In genomic region chr2:93786175-93786574, GRCm38 (mm10) we compare ENCODE assay signal across 9 mouse cellular contexts. TPM values are rescaled to one million over a fixed set of nuclear protein-coding genes. Genes with fewer than 3 reads are reported as not detected.
DNase-seq lines count a peak whose midpoint lies in the region; ATAC-seq and TF ChIP-seq lines count a peak whose summit lies in the region.
"Had no signal": no experiment of that assay in that cellular context is flagged by ENCODE, and none has a peak within 500 bp of the region (broad histone marks: within the 10 kb centered on the region; RNA-seq: fewer than 3 reads in every experiment).

No protein-coding gene starts in this region.

- no peak overlapping the region for H3K4me2 ChIP-seq in midbrain, postnatal 0 days (ENCODE audit: low read depth, low read length, poor library complexity, severe bottlenecking)
- H3K4me2 ChIP-seq: embryonic facial prominence, embryonic 15.5 days had no signal

- H3K9ac ChIP-seq in midbrain, postnatal 0 days (replicated peaks; ENCODE audit: low read length, poor library complexity, severe bottlenecking) = no peak overlapping the region
- H3K9ac ChIP-seq: embryonic facial prominence, embryonic 15.5 days had no signal

- ATAC-seq in midbrain, postnatal 0 days (ENCODE audit: low FRiP score) = peak; percentile 28; the same call in 1 of the 2 replicates

- 0 out of 2 replicates have a peak, but pooled peaks cover 3% of the 10 kb centered on the region for H3K4me1 ChIP-seq in kidney, adult 2 months (ENCODE audit: control insufficient read depth, insufficient read depth, low read length)
- peaks cover 2% of the 10 kb centered on the region; the same call in 1 of the 2 replicates for H3K4me1 ChIP-seq in midbrain, postnatal 0 days (ENCODE audit: insufficient read depth, low read length)

- peak; percentile 41 for TF ChIP-seq CTCF in kidney, adult 2 months (conservative IDR thresholded peaks at IDR 0.05; ENCODE audit: insufficient read depth, insufficient read length, low read depth, low read length)
- peak; percentile 92 for TF ChIP-seq CTCF in midbrain, postnatal 0 days (IDR thresholded peaks at IDR 0.05)

- no peaks in the 10 kb centered on the region for H3K9me3 ChIP-seq in midbrain, postnatal 0 days (ENCODE audit: low read length)
- H3K9me3 ChIP-seq: embryonic facial prominence, embryonic 15.5 days had no signal

- no peak overlapping the region for H3K27ac ChIP-seq in kidney, adult 2 months (ENCODE audit: insufficient read depth, low read depth, low read length)
- H3K27ac ChIP-seq in midbrain, postnatal 0 days (ENCODE audit: low read depth, low read length) = no peak overlapping the region
- H3K27ac ChIP-seq: embryonic facial prominence, embryonic 15.5 days had no signal

- TF ChIP-seq POLR2A in kidney, adult 2 months (IDR thresholded peaks at IDR 0.05; ENCODE audit: low read depth, low read length) = no peak

- no peak overlapping the region for H3K4me3 ChIP-seq in kidney, adult 2 months (ENCODE audit: insufficient read depth, low read depth, low read length)
- no peak overlapping the region for H3K4me3 ChIP-seq in midbrain, postnatal 0 days (ENCODE audit: low read depth, low read length)
- H3K4me3 ChIP-seq: embryonic facial prominence, embryonic 15.5 days had no signal

- WGBS in kidney, adult 2 months = 56% methylated on average over 4 of the region's 4 CpGs
- WGBS in midbrain, postnatal 0 days = 47% methylated on average over 4 of the region's 4 CpGs

- intact Hi-C loops in left cerebral cortex, postnatal 4 days (cut with DNase I) = loop anchor here (5.0 kb wide), 1 partner anchor 309 kb away; no protein-coding TSS in a partner anchor

- H3K36me3 ChIP-seq in kidney, adult 2 months (ENCODE audit: control insufficient read depth, insufficient read depth, low read length) = no peaks in the 10 kb centered on the region; the same call in 1 of the 2 replicates
- peaks cover 18% of the 10 kb centered on the region for H3K36me3 ChIP-seq in midbrain, postnatal 0 days (ENCODE audit: insufficient read depth, low read length)

- H3K27me3 ChIP-seq in kidney, adult 2 months (replicated peaks; ENCODE audit: control insufficient read depth, insufficient read depth, low read length) = no peaks in the 10 kb centered on the region
- no peaks in the 10 kb centered on the region for H3K27me3 ChIP-seq in midbrain, postnatal 0 days (ENCODE audit: insufficient read depth, low read length)
- H3K27me3 ChIP-seq: embryonic facial prominence, embryonic 15.5 days had no signal

- peak; percentile 86 for DNase-seq in 3T3-L1 (ENCODE audit: low read depth, low spot score)
- DNase-seq in T-cell, adult 2 months (ENCODE audit: low spot score) = peak; percentile 37
- peak; percentile 91 to 93 for DNase-seq in cerebellum, postnatal 14 days
- peak; percentile 78 to 91 for DNase-seq in frontal cortex, postnatal 36 days (ENCODE audit: low spot score in 2 of 2)
- DNase-seq in kidney, adult 2 months = peak; percentile 82
- DNase-seq in left cerebral cortex, postnatal 4 days = peak; percentile 83
- peak; percentile 95 for DNase-seq in midbrain, postnatal 0 days (ENCODE audit: low spot score)
- peak; percentile 85 for DNase-seq in testis, postnatal 10 days (ENCODE audit: low spot score)

RNA-seq across cellular contexts. Expression of gene Ext2, which starts 36.2 kb away (rescaled TPM):
- polyA plus RNA-seq in kidney, adult 2 months (2012; rRNA removed) = 46.5 and 50.7 TPM in 2 replicates
- total RNA-seq in left cerebral cortex, postnatal 4 days (2021) = 10 to 100 TPM; 66.8 to 68.4 TPM
- total RNA-seq in midbrain, postnatal 0 days (2014; rRNA removed) = 42.7 and 57.2 TPM in 2 replicates
- polyA plus RNA-seq in midbrain, postnatal 0 days (2015; fragmentation: Nextera tagmentation; extraction: Ambion mirVana) = 74.1 and 74.7 TPM in 2 replicates

Comparison
In these comparisons a context has a peak if more than half of its experiments do, and no peak if none do; other contexts are left out.
1. DNase-seq: peak in every context shown above with its lines; median percentile 95 in midbrain, postnatal 0 days; 92 in cerebellum, postnatal 14 days; 86 in 3T3-L1; 85 in testis, postnatal 10 days; 84 in frontal cortex, postnatal 36 days; 83 in left cerebral cortex, postnatal 4 days; 82 in kidney, adult 2 months; 37 in T-cell, adult 2 months.